ENCODE assay signal across 18 mouse cellular contexts in genomic region chr16:57796321-57796720, GRCm38 (mm10). TPM values are rescaled to one million over a fixed set of nuclear protein-coding genes. Genes with fewer than 3 reads are reported as not detected.
A peak's percentile ranks its signal among the peaks of the same experiment; 100 is the strongest.
DNase-seq lines count a peak whose midpoint lies in the region; ATAC-seq lines count a peak whose summit lies in the region.
"Had no signal": no experiment of that assay in that cellular context is flagged by ENCODE, and none has a peak within 500 bp of the region (broad histone marks: within the 10 kb centered on the region; RNA-seq: fewer than 3 reads in every experiment).

No protein-coding gene starts in this region.

- 56% methylated on average over 6 of the region's 6 CpGs for WGBS in heart, embryonic 10.5 days
- 50% methylated on average over 5 of the region's 6 CpGs for WGBS in limb, embryonic 15.5 days
- 78% methylated on average over 6 of the region's 6 CpGs for WGBS in limb, embryonic 10.5 days

- no peaks in the 10 kb centered on the region for H3K27me3 ChIP-seq in heart, embryonic 10.5 days (ENCODE audit: insufficient read depth, poor library complexity, severe bottlenecking)
- H3K27me3 ChIP-seq in limb, embryonic 15.5 days, result no peaks in the 10 kb centered on the region
- H3K27me3 ChIP-seq in limb, embryonic 10.5 days (ENCODE audit: low read depth, poor library complexity, severe bottlenecking), result no peaks in the 10 kb centered on the region
- H3K27me3 ChIP-seq: embryonic facial prominence, embryonic 15.5 days; limb, embryonic 12.5 days; midbrain, embryonic 12.5 days had no signal

- no peak overlapping the region for H3K4me3 ChIP-seq in heart, embryonic 10.5 days
- no peak overlapping the region for H3K4me3 ChIP-seq in limb, embryonic 15.5 days
- H3K4me3 ChIP-seq in limb, embryonic 10.5 days, result no peak overlapping the region
- H3K4me3 ChIP-seq: embryonic facial prominence, embryonic 15.5 days; forebrain, embryonic 10.5 days; limb, embryonic 12.5 days; midbrain, embryonic 12.5 days had no signal

- no peak overlapping the region for H3K9ac ChIP-seq in limb, embryonic 15.5 days
- H3K9ac ChIP-seq: embryonic facial prominence, embryonic 15.5 days; limb, embryonic 12.5 days; liver, embryonic 14.5 days; midbrain, embryonic 12.5 days had no signal

- H3K36me3 ChIP-seq in heart, embryonic 10.5 days, result no peaks in the 10 kb centered on the region
- no peaks in the 10 kb centered on the region for H3K36me3 ChIP-seq in limb, embryonic 15.5 days
- H3K36me3 ChIP-seq in limb, embryonic 10.5 days, result no peaks in the 10 kb centered on the region
- H3K36me3 ChIP-seq: embryonic facial prominence, embryonic 15.5 days; forebrain, embryonic 10.5 days; limb, embryonic 12.5 days; midbrain, embryonic 12.5 days had no signal

- H3K9me3 ChIP-seq in heart, embryonic 10.5 days, result no peaks in the 10 kb centered on the region
- no peaks in the 10 kb centered on the region for H3K9me3 ChIP-seq in limb, embryonic 15.5 days
- H3K9me3 ChIP-seq in limb, embryonic 10.5 days (replicated peaks), result no peaks in the 10 kb centered on the region
- H3K9me3 ChIP-seq: embryonic facial prominence, embryonic 15.5 days; forebrain, embryonic 10.5 days; limb, embryonic 12.5 days; midbrain, embryonic 12.5 days had no signal

- peak; percentile 55; the same call in 1 of the 2 replicates for ATAC-seq in limb, embryonic 15.5 days (ENCODE audit: insufficient number of reproducible peaks, low FRiP score, low TSS enrichment, low read depth)
- ATAC-seq: hindbrain, postnatal 0 days had no signal

- DNase-seq in heart, adult 18-20 months, result peak; percentile 16 to 29
- no peak for DNase-seq in heart, embryonic 10.5 days (ENCODE audit: low spot score)
- DNase-seq in limb, embryonic 10.5 days (ENCODE audit: low spot score), result no peak
- peak; percentile 8 for DNase-seq in cerebellum, adult 11 months
- DNase-seq in cerebellum, postnatal 14 days, result peak; percentile 70 to 87
- no peak for DNase-seq in MN1 (ENCODE audit: low spot score)
- no peak for DNase-seq in layer of hippocampus, adult 11-12 months (ENCODE audit: low spot score)
- DNase-seq: adrenal gland, postnatal 25 days; kidney, adult 9 months; right cerebral cortex, postnatal 25 days; thymus, postnatal 14 days had no signal

- no peak overlapping the region for H3K4me2 ChIP-seq in limb, embryonic 15.5 days
- H3K4me2 ChIP-seq: embryonic facial prominence, embryonic 15.5 days; limb, embryonic 12.5 days; midbrain, embryonic 12.5 days had no signal

- no peaks in the 10 kb centered on the region for H3K4me1 ChIP-seq in heart, embryonic 10.5 days
- H3K4me1 ChIP-seq in limb, embryonic 15.5 days, result no peaks in the 10 kb centered on the region
- H3K4me1 ChIP-seq in limb, embryonic 10.5 days, result no peaks in the 10 kb centered on the region
- H3K4me1 ChIP-seq: embryonic facial prominence, embryonic 15.5 days; forebrain, embryonic 10.5 days; limb, embryonic 12.5 days; midbrain, embryonic 12.5 days had no signal

- no peak overlapping the region for H3K27ac ChIP-seq in heart, embryonic 10.5 days
- peak overlapping the region; percentile 28; the same call in 1 of the 2 replicates for H3K27ac ChIP-seq in limb, embryonic 15.5 days
- no peak overlapping the region for H3K27ac ChIP-seq in limb, embryonic 10.5 days
- H3K27ac ChIP-seq: embryonic facial prominence, embryonic 15.5 days; forebrain, embryonic 10.5 days; hindbrain, postnatal 0 days; limb, embryonic 12.5 days; liver, embryonic 14.5 days; midbrain, embryonic 12.5 days had no signal

RNA-seq across cellular contexts. Expression of gene Col8a1, which starts 41.8 kb away (rescaled TPM):
- 1 to 10 TPM; 4.6 to 4.9 TPM for total RNA-seq in heart, adult 18-20 months (2021)
- 1.8 TPM in 2 replicates for polyA plus RNA-seq in heart, embryonic 10.5 days (2016; fragmentation: Nextera tagmentation; extraction: Ambion mirVana)
- polyA plus RNA-seq in limb, embryonic 15.5 days (2015; fragmentation: Nextera tagmentation; extraction: Ambion mirVana), result 45.7 and 45.8 TPM in 2 replicates
- polyA plus RNA-seq in limb, embryonic 10.5 days (2016; fragmentation: Nextera tagmentation; extraction: Ambion mirVana), result 0.11 and 1.8 TPM in 2 replicates

Comparison
In these comparisons a context has a peak if more than half of its experiments do, and no peak if none do; other contexts are left out.
1. DNase-seq: peak in heart, adult 18-20 months (2 of 2), cerebellum, adult 11 months (single experiment) and cerebellum, postnatal 14 days (2 of 2); none in heart, embryonic 10.5 days (single experiment), limb, embryonic 10.5 days (single experiment), MN1 (single experiment) and layer of hippocampus, adult 11-12 months (single experiment).
2. RNA of gene Col8a1, which starts 41.8 kb away (polyA plus RNA-seq): 45.7 to 45.8 TPM in limb, embryonic 15.5 days; 1.8 TPM in heart, embryonic 10.5 days and 0.11 to 1.8 TPM in limb, embryonic 10.5 days; every median in the first group is over 10 times any median in the second.